Mouse (Mus musculus) WW6 (cell line): ENCODE results near the gene Pard3b.
A peak's percentile ranks its signal among the peaks of the same experiment; 100 is the strongest.

Source experiments
- DNase-seq: peaks from one replicate; pipeline ENCODE4 v3.0.0-alpha.2; 2013; ENCODE audit warnings: low read depth, low spot score

The Pard3b gene

DNA sequence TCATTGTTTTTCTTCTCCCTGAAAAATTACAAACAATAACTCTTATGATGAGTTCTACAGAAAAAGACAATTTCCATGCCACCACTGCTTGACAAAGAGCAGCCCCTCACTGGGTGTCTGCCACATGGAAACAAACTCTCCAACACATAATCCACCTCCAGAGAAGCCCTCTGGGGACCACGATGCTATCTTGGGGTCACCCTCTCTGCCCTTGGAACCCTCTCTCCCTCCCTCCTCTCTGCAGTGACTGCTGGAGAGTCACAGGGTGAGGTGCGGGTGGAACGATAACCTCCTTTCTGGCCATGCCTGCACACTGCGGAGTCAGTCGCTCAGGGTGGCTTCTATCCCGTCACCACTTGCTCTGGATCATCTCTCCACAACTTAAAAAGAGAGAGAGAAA lies 996.6 kb downstream of the Pard3b start:
- no peak for DNase-seq

GRCm38 (mm10) chr1:62636906-62637673 lies 998.5 kb downstream of the Pard3b start:
- no peak for DNase-seq

GRCm38 (mm10) chr1:62639012-62639411 lies 1000.4 kb downstream of the Pard3b start:
- DNase-seq, result no peak

DNA sequence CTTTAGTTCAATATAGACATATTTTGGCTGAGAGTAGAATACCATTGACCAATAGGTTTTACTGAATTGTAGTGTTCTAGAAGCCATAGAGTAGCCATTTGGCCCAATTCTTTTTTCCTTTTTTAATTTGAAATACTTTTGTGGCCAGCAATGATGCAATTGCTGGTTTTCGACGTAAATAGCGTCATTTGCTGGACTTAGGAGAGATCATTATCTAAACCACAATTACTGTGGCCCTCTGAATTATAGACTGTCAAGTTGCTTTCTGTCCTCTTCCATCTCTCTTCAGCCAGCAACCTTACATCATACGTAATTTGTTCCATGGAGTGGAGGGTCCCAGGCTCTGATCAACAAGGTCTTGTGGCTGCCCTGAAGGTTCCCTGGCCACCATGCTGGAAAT lies 1000.8 kb downstream of the Pard3b start:
- no peak for DNase-seq

DNA sequence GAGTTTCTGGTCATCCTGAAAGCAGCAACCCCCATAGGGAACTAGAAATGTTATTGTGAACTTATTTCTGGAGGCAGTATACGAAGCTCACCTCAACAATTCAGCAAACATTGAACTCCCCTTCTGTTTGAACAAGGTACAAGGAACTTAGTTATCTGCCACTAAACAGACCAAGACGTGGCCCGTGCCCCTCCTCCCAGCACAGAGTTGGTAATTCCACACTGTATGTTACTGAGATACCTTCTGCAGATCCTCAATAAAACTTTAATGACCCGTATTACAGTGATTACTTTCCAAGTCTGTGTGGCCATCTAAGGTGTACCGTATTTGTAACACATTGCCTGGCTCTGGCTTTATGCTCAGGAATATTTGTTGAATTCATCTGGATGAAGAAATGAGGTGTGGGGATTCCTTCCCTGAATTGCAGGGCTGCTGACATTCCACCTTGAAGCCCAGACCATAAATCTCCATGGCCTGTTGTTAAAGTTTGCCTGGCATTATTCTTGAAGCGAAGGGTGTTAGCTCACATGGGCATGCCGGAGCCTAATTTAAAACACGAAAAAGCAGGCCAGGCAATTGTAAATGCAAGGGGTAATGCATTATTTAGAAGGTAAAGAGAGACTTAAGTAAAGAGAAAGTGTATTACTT lies 1006.1 kb downstream of the Pard3b start:
- DNase-seq, result no peak

GRCm38 (mm10) chr1:62646812-62647211 lies 1008.2 kb downstream of the Pard3b start:
- DNase-seq, result no peak

DNA sequence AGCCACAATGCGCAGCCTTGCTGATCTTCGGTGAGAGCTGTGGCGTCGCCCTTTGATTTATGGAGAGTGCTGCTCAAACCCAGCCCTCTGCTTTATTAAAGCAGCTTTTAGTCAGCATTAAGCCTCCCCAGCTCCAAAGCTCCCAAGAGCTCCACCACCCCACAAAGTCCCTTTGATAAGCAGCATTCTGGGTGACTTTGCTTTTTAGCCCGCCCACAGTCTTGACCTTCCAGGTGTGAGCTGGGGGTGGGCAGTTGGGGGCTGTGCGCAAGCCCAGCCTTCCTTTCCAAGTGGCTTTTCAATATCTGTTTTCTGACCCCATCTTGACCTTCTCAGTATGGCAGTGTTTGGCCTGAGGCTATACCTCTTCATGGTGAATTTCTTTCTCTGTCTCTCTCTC lies 1009.5 kb downstream of the Pard3b start:
- DNase-seq, result no peak

DNA sequence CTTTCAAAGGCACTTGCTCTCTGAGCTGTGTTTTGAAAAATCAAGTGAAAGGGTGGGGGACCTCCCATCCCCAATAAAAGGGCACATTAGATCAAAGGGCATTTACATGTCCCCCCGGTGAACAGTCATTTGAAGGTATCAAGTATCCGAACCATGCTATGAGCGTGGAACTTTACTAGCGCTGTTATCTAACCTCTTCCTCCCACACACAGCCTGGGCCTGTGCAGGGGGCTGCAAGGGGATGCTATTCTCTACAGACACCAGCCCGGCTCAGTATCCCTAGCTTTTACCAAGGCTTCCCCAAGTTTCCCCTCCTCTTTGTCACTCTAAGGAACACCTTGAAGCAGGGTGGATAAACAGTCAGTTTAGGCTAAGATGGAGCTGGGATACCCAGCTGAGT lies 1010.0 kb downstream of the Pard3b start:
- no peak for DNase-seq

DNA sequence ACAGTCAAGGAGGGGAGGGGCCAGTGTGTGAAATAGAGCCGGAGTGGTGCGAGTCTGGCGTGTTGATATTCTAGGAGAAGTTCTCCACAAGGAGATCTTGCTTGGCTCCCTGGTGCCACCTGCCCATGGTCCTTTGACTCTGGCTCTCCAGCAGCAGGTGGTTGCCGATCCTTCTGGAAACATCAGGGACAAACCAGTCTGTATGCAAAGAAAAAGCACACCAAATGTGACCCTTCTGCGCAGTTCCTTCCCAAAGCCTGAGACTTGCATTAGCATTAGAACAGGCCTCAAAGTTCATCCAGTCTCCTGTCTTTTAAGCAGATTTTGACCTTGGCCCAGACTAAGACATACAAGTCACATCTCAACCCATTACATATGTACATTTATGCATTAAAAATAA lies 1011.9 kb downstream of the Pard3b start:
- no peak for DNase-seq

GRCm38 (mm10) chr1:62654436-62654835 lies 1015.8 kb downstream of the Pard3b start:
- DNase-seq, result no peak

- DNase-seq, result peak; percentile 52
Observed at GRCm38 (mm10) chr1:62664960-62665645, 1026.5 kb downstream of the Pard3b start.

DNA sequence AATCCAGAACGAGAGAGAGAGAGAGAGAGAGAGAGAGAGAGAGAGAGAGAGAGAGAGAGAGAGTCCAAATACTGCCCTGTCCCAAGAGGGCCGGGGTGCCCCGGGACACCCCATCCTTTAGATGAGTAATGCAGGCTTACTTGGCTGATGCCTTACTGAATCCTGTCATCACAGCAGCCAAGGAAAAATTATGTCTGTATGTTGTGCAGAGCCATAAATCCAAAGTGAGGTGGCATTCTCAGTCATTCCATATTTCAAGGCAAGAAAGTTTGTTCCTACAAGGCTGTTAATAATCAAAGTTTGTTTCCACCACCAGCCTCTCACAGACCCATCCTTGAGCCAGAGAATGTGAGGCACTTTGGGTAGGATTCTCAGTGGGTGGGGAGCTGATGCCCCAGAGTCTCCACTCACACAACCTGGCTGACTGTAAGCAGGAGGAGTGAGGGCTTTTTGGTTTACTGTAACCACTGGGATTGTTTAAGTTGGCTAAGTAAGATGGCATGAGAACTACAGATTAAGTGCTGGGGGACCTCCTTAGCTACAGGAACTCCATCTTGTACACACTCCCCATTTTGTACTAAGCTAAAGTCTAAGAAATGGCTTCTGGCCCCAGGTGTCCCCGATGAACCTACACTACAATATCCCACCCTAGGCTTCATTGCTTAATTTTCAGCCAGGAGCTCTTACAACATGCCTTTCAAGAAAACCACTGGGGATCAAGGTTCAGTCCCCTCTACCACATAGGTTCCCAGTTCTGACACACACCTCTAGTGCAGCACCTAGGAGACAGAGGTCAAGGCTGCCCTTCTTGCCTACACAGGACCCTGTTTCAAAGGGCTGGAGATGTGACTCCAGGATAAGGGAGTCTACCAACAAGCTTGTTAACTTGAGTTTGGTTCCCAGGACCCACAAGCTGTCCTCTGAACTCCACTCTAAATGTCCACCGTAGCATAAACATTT lies 1027.4 kb downstream of the Pard3b start:
- DNase-seq, result no peak

DNA sequence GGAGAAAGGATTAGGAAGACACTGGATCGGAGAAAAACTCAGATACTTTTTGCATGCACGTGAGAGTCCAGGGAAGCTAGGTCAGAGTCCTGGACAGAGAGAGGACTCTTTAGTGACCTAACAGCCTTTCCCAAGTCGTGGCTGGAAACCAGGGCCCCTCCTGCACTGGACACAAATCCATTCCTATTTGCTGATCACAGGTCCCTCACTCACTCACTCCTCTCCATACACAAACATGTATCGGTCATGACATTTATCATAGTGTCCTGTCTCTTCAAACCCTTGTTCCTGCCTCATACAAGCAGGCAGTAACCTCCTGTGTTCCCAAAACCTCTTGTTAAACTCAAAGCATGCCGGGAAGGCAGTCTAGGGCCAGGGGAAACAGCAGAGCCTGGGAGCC lies 1028.2 kb downstream of the Pard3b start:
- DNase-seq, result no peak

DNA sequence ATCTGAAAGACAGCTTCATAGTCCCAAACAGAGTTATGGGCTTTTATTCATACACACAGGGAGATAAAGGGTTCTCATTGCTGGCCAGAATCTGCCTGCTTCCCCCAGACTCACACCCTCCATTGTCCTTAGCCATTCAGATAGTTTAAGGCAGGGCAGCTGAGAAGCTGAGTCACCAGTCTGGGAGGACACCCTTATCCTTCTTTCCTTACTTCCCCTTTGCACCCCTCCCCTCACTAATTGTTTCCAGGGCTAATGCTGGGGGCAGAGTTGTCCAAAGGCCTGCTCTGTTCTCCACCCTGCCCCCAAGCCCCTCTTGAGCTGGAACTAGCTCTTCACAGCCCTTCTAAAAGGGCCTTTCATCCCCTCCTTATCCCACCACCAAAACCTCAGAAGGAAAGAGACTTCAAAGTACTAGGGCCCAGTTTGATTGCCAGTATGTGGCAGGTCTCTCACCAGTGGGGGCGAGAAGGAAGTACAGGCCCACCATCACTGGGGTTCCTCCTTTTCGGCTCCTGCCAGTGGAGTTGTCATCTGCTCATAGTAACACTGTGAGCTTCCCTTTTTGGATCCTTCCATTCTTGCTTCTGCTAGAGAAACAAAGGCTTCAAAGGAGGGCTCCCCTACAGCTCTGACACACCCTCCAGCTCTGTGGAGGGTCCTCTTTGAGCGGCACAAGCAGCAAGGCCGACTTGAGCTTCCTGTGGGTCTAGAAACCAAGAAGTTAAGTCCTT lies 1040.2 kb downstream of the Pard3b start:
- no peak for DNase-seq

- no peak for DNase-seq
Observed at GRCm38 (mm10) chr1:62679466-62679865, 1040.8 kb downstream of the Pard3b start.

DNA sequence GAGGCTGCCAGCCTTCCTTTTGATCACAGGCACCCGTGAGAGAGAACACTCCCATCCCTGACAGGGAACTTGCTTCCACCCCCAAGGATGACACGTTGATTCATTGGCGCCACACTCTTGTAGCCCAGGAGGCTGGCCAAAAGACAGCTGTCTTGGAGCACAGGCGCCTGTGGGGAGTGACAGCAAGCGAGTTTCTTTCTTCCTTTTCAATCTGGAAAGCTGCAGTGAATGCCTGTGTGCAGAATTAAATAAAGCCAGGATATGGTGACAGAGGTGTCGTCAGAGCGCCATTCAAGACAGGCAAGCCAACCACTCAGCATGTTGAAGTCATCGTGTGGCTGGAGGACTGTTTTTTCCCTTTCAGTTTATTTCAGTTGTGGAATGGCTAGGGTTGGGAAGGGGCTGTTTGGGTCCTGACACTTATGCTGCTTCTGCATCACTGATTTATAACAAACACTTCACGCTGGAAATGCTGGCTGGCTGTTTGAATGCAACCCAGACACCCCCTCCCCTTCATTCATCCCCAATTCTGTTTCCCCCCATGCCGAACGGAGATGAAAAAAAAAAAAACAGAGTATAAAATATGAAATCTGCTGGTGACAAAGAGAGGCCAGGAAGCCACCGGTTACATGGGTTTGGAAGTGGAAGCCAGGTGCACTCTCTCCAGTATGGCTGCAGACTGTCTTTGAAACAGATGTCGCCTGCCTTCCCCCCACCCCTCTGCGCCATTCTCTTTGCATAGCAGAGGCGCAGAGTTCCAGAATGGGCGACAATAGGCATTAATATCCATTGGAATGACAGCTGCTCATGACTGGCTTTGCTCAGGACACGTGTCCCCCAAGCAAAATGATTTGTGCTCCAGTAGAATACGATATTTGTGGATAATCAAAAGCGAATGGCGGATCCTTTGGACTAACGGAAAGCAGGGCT lies 1044.1 kb downstream of the Pard3b start:
- no peak for DNase-seq

- DNase-seq, result no peak
Observed at GRCm38 (mm10) chr1:62683498-62683897, 1044.9 kb downstream of the Pard3b start.

- no peak for DNase-seq
Observed at GRCm38 (mm10) chr1:62687511-62687910, 1048.9 kb downstream of the Pard3b start.

- no peak for DNase-seq
Observed at GRCm38 (mm10) chr1:62691175-62691574, 1052.6 kb downstream of the Pard3b start.
